Mouse (Mus musculus) thymus, postnatal 0 days (tissue): ENCODE measurements around the gene Erc1. TPM values are rescaled to one million over a fixed set of nuclear protein-coding genes. Genes with fewer than 3 reads are reported as not detected.
"Not testable (repeated sequence)": the region's sequence is repeated elsewhere in the genome, so short reads cannot be mapped to it uniquely, and the experiment has no call there.

Experiments used
- DNase-seq: peaks from one replicate; pipeline ENCODE4 v3.0.0-alpha.2; 2015; ENCODE audit warnings: low spot score
- polyA plus RNA-seq: library from polyadenylated mRNA; unstranded; fragments of >200 nt; fragmentation: Nextera tagmentation; extraction: Ambion mirVana; gene quantifications from 2 replicates; pipeline ENCODE4 v1.2.1, GENCODE M21; 2015

The Erc1 gene
- polyA plus RNA-seq, result 3.8 and 4.7 TPM in 2 replicates

DNA sequence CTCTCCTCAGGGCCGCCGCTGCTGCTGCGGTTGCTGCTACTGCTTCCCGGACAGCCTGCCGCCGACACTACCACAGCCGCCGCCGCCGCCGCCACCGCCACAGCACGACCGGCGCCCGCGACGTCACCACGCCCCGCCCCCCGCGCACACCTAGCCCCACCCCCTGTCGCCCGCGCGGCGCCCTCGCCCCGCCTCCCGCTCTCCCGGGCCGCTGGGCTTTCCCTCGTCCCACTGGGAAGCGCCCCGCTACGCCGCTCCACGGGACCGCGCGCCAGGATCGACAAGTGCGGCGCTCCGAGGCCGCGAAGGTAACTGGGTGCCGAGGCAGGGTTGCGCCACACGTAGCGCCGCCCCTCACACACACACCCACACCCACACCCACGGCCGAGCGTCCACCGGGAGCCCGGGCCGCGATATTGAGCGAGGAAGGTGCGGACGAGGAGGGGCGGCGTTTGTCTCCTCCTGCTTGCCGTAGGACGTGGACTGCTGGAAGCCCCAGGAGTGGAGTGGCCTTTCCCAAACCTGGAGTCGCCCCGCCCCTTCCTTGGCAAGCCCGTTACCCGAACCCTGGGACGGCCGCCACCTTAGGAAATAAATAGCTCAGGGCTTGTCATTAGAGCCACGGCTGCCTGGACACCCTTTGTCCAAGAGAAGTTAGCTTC, at the start of gene Erc1:
Gene Erc1, minus strand, starts transcription at position 134 of the 662 bp plus-strand sequence.
- DNase-seq, result peak; percentile 77

GRCm38 (mm10) chr6:119892711-119893110, 44.7 kb upstream of the Erc1 start:
- DNase-seq, result no peak

- no peak for DNase-seq
Measured at GRCm38 (mm10) chr6:119883151-119883550, 35.2 kb upstream of the Erc1 start.

DNA sequence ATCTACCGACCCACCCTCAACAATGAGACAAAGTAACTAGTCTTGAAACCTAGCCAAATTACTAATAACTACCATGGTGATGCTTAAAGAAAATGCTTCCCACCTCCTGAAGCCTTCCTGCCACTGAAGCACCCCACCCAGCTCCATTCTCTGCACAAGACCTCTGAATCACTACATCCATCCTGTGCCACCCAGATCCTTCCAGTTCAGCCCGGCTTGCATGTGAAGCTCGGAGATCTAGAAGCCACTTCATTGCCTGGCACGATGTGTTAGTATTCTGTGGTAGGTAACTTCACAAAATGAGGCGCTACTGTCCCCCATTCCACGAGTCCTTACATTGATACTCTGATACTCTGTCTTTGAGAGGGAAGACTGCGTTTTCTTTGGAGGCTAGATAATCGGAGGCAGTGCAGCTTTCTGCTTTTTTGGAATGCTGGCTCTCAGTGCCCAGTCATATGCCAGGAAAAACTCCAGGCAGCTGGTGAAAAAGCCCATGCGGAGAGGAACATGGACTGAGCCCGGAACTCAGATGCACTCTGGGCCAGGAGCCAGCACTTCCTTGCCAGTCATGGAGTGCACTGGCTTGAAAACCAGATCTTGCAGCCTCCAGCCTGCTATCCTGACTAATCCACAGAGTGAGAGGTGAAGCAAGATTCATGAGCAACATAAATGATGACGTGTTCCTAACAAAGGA, 16.5 kb upstream of the Erc1 start:
- no peak for DNase-seq

GRCm38 (mm10) chr6:119861519-119861918, 13.6 kb upstream of the Erc1 start:
- no peak for DNase-seq

GRCm38 (mm10) chr6:119860236-119860635, 12.3 kb upstream of the Erc1 start:
- no peak for DNase-seq

DNA sequence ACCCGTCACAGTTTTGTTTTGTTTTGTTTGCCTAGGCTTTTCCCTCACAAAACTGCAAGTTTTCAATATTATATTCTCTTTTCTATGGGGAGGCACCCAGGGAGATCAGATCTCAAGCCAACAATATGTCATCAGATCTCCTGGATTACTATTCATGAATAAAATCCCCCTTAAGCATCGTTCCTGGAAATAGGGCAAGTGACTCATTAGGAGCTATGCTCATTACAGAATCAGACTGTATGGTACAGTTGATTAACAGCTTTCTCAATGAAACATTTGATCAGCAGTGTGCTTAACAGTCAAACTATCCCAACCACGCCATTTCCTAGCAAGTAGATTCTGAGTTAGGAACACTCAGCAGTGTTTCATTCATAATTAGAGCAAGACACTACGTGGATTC, 7.5 kb upstream of the Erc1 start:
- no peak for DNase-seq

GRCm38 (mm10) chr6:119854156-119854555, 6.2 kb upstream of the Erc1 start:
- DNase-seq, result no peak

DNA sequence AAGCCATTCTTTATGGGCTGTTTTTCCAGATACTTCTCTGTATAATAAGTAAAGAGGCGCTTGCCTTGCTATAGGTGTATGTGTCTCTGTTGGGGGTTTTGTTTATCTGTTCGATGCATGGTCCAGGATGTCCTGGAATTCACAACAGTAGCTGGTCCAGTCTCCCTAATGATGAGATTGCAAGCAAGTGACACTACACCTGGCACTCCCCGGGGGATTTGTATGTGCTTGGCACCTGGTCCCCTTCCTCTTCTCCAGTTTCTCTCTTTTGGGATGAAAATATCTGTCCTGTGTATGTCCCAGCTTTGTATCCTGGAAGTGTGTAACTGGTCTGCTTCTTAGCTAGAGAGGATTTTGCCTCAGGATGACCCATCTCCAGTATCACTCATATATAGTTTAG, 1.9 kb upstream of the Erc1 start:
- DNase-seq, result no peak

GRCm38 (mm10) chr6:119849348-119849709, 1.4 kb upstream of the Erc1 start:
- DNase-seq, result no peak

- DNase-seq, result no peak
Measured at GRCm38 (mm10) chr6:119848696-119849347, 855 bp upstream of the Erc1 start.

- DNase-seq, result no peak
Measured at GRCm38 (mm10) chr6:119847518-119848033, 391 bp downstream of the Erc1 start.

GRCm38 (mm10) chr6:119846751-119847517, 1.0 kb downstream of the Erc1 start:
- DNase-seq, result peak; percentile 14

GRCm38 (mm10) chr6:119829951-119830350, 18.0 kb downstream of the Erc1 start:
- DNase-seq, result no peak

- DNase-seq, result no peak
Measured at GRCm38 (mm10) chr6:119828165-119828564, 19.8 kb downstream of the Erc1 start.

DNA sequence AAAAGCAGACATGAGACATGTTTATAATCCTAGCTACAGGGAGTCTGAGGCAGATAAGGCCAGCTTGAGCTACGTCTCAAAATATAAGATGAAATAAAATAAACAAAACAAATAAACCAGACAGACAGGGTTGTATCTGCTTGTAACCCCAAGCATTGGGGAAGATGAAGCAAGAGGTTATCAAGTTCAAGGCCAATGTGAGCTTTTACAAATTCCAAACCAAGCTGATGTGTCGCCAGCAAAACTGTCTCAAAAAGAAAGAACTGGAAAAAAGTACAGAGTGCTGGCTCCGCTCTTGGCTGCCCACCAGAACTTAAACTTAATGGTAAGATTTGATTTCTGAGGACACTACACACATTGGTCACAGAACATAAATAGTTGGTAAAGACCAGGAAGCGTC, 21.3 kb downstream of the Erc1 start:
- no peak for DNase-seq

- DNase-seq, result no peak
Measured at GRCm38 (mm10) chr6:119822216-119822615, 25.8 kb downstream of the Erc1 start.

- no peak for DNase-seq
Measured at GRCm38 (mm10) chr6:119821158-119821557, 26.8 kb downstream of the Erc1 start.

DNA sequence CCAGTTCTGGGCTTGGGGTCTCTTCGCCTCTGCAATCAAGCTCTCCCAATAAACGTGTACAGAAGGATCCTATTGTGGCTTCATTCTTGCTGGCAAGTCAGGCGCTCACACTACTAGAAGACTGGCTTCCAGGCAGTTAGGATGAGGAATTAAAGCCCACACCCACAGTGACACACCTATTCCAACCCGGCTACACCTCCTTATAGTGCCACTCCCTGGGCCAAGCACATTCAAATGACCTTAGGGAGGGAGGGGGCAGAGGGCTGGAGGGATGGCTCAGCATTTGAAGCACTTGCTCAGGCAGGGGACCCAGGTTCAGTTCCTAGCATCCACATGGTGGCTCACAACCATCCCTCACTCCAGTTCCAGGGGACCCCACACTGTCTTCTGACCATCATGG, 29.4 kb downstream of the Erc1 start:
- DNase-seq, result no peak

DNA sequence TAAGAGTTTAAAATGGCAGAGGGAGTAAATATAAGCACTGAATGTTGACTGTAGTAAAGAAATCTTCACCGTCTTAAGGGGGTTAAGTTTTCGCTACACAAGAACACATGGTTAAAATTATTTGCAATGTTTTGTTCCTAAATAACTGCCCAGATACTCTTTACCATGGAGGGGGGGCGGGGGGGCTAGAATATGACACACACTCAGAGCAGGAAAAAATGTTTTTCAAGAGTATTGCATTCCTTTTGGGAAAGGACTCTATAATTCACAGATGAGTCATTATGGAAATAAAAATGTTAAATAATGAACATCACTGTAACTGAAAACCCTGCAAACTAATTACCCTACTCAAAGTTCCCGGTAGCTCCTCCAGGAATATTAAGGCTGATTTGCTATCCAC, 32.5 kb downstream of the Erc1 start:
- DNase-seq, result no peak

DNA sequence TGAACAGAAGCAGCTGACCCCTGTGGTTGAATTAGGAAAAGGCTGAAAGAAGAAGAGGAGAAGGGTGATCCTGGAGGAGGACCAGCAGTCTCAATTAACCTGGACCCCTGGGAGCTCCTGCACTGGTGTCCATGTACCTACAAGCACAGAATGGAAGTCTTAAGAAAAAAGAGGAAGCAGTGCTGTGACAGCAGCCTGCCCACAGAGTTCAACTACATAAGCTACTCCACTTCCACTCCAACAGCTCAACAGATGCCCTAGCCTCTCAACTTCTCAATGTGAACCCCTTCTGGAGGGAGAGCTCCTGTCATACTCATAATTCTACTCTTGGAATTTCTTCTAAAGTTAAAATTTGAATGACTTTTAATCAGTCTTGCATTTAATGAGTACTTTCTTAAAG, 34.9 kb downstream of the Erc1 start:
- DNase-seq, result not testable (repeated sequence)
